Mouse (Mus musculus) small intestine, adult 2 months (tissue): Measurements from ENCODE around the gene Lpcat3. TPM values are rescaled to one million over a fixed set of nuclear protein-coding genes. Genes with fewer than 3 reads are reported as not detected.
A peak's percentile ranks its signal among the peaks of the same experiment; 100 is the strongest.

Source experiments
- H3K27ac ChIP-seq: fragments of 200-500 bp; 2 replicates; pipeline ENCODE4 v1.5.1; 2012; ENCODE audit warnings: low read depth, low read length, control low read depth, inconsistent platforms; ENCODE audit not compliant: insufficient read depth
- H3K27me3 ChIP-seq: fragments of 200-500 bp; 2 replicates; pipeline ENCODE4 v1.6.1; 2012; ENCODE audit warnings: mild to moderate bottlenecking, moderate library complexity, low read length, inconsistent platforms; ENCODE audit not compliant: control insufficient read depth, insufficient read depth
- H3K36me3 ChIP-seq: fragments of 200-500 bp; 2 replicates; pipeline ENCODE4 v1.6.1; 2012; ENCODE audit warnings: mild to moderate bottlenecking, low read length, control low read depth, inconsistent platforms; ENCODE audit not compliant: control insufficient read depth, insufficient read depth
- H3K4me1 ChIP-seq: fragments of 200-500 bp; 2 replicates; pipeline ENCODE4 v1.6.1; 2012; ENCODE audit warnings: low read length, inconsistent platforms, mixed read lengths; ENCODE audit not compliant: control insufficient read depth, insufficient read depth, insufficient read length
- H3K4me3 ChIP-seq: fragments of 200-500 bp; 2 replicates; pipeline ENCODE4 v1.5.1; 2012; ENCODE audit warnings: low read depth, mild to moderate bottlenecking, control low read depth, inconsistent platforms, low read length, moderate library complexity
- CTCF ChIP-seq: fragments of 200-500 bp; IDR thresholded peaks from 2 replicates; pipeline ENCODE4 v1.5.1; 2012; ENCODE audit warnings: low read depth, mild to moderate bottlenecking, control low read depth, inconsistent platforms, low read length, moderate library complexity, mixed read lengths; ENCODE audit not compliant: insufficient replicate concordance, insufficient read length; ENCODE audit errors: extremely low read depth
- POLR2A ChIP-seq: fragments of 200-500 bp; IDR thresholded peaks from 2 replicates; pipeline ENCODE4 v1.6.1; 2012; ENCODE audit warnings: low read depth, mild to moderate bottlenecking, control low read depth, inconsistent platforms, low read length, moderate library complexity
- WGBS: fragments of 180-500 bp; shearing (Covaris S2); methylation state at CpG from one replicate; pipeline ENCODE4 v1.1.7; 2018; 5-methylcytosine and 5-hydroxymethylcytosine counted together
- polyA plus RNA-seq: library from polyadenylated mRNA; depleted of rRNA; stranded (reverse); fragments of >200 nt; gene quantifications from 2 replicates; pipeline ENCODE4 v1.2.3, GENCODE M21; 2012

The Lpcat3 gene
- polyA plus RNA-seq, 1 experiment: 323 TPM

GRCm38 (mm10) chr6:124740211-124740887 is 77.5 kb downstream of the Lpcat3 start:
- Histone ChIP-seq H3K27me3 (no peaks in the 10 kb centered on the region), H3K4me1 (peaks cover 15% of the 10 kb centered on the region), H3K4me3 (peak overlapping the region; percentile 74), H3K27ac (peak overlapping the region; percentile 99), H3K36me3 (peaks cover 8% of the 10 kb centered on the region)
- WGBS: under 1% methylated on average over 29 of the region's 29 CpGs
- TF ChIP-seq POLR2A (no peak), CTCF (peak; percentile 58; the same call in 1 of the 2 replicates)

DNA sequence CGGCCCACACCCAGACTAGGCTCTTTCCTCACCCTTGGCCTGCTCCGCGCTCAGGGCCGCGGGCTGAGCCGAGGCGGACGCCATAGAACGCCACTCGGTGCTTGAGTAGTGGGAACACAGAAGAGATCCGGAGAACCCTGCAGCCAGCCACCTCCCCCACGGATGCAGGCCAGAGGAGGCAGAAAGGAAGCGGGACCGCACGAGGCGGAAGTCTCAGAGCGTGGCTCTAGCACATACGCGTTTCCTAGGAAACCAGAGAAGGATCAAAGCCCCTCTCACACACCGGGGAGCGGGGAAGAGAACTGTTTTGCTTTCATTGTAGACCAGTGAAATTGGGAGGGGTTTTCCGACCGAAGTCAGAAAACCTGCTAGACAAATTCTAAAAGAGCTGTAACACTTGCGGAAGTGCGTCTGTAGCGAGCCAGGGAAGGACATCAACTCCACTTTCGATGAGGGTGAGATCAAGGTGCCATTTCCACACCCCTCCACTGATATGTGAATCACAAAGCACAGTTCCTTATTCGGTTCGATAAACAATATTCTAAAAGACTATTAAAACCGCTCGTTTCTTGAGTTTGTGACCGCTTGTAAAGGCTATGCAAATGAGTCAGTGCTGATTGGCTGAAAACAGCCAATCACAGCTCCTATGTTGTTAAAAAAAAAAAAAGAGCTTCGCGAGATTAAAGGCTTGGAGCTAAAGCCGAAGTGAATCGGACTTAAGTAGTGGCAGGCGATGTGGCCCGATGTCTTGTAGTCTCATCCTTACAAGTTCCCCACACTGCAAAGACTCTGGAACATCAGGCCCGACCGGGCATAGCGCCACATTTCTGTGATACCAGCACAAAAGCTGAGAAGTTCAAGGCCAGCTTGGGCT is 78.3 kb downstream of the Lpcat3 start, which contains the start of gene Grcc10:
Grcc10 (minus strand) TSS at position 487 of the 874 bp plus-strand sequence.
- peak; percentile 72; the same call in 1 of the 2 replicates for TF ChIP-seq POLR2A
- no peak; the same call in 1 of the 2 replicates for TF ChIP-seq CTCF
- H3K4me3 ChIP-seq: peak within 1 kb of the TSS; percentile 74
- H3K27me3 ChIP-seq: no peaks in the 10 kb centered on the region
- peaks cover 8% of the 10 kb centered on the region for H3K36me3 ChIP-seq
- WGBS: under 1% methylated on average over 41 of the region's 41 CpGs
- peaks cover 17% of the 10 kb centered on the region for H3K4me1 ChIP-seq
- peak within 1 kb of the TSS; percentile 99 for H3K27ac ChIP-seq

DNA sequence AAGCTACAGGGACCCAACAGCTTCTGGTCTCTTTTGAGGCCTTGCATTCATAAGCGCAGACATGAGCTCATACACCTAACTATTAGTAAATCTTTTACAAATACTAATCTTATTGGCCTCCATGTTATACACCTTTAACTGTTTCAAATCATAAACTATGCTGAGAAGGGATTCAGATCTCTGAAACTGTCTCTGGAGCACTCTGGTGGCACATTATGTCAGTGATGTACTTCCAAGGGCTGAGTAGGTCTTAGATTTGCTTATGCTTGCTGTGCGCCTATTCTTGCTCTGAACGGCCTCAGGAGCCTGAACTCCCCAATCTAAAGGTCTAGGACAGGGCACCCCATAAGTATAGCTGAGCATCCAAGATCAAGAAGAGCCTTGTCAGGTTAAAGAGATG is 79.0 kb downstream of the Lpcat3 start:
- Histone ChIP-seq H3K27ac (peak overlapping the region; percentile 99), H3K27me3 (no peaks in the 10 kb centered on the region), H3K4me3 (peak overlapping the region; percentile 55; the same call in 1 of the 2 replicates), H3K4me1 (peaks cover 19% of the 10 kb centered on the region), H3K36me3 (peaks cover 8% of the 10 kb centered on the region)
- TF ChIP-seq CTCF: no peak
- WGBS: 63% methylated on average over 3 of the region's 3 CpGs

- H3K27ac ChIP-seq: no peak overlapping the region
- H3K27me3 ChIP-seq: no peaks in the 10 kb centered on the region
- WGBS: 90% methylated on average over 15 of the region's 15 CpGs
- peaks cover 16% of the 10 kb centered on the region for H3K36me3 ChIP-seq
- TF ChIP-seq POLR2A (no peak), CTCF (no peak)
- no peak overlapping the region for H3K4me3 ChIP-seq
- peaks cover 19% of the 10 kb centered on the region for H3K4me1 ChIP-seq
Observed at GRCm38 (mm10) chr6:124742839-124743514, 80.2 kb downstream of the Lpcat3 start.

GRCm38 (mm10) chr6:124743647-124744046 is 80.8 kb downstream of the Lpcat3 start:
- no peak overlapping the region for H3K27ac ChIP-seq
- WGBS: 89% methylated on average over 8 of the region's 8 CpGs
- H3K27me3 ChIP-seq: no peaks in the 10 kb centered on the region
- TF ChIP-seq CTCF: no peak
- TF ChIP-seq POLR2A: no peak
- peaks cover 19% of the 10 kb centered on the region for H3K4me1 ChIP-seq
- H3K36me3 ChIP-seq: peaks cover 19% of the 10 kb centered on the region
- no peak overlapping the region for H3K4me3 ChIP-seq

GRCm38 (mm10) chr6:124744755-124745321 is 82.0 kb downstream of the Lpcat3 start:
- TF ChIP-seq CTCF (no peak), POLR2A (no peak)
- no peaks in the 10 kb centered on the region for H3K27me3 ChIP-seq
- H3K36me3 ChIP-seq: peaks cover 26% of the 10 kb centered on the region
- peak overlapping the region; percentile 12 for H3K4me3 ChIP-seq
- no peak overlapping the region for H3K27ac ChIP-seq
- peaks cover 14% of the 10 kb centered on the region for H3K4me1 ChIP-seq
- WGBS: 68% methylated on average over 26 of the region's 26 CpGs
